Mouse (Mus musculus) forebrain, embryonic 11.5 days (tissue): ENCODE measurements around the gene Fsd1. TPM values are rescaled to one million over a fixed set of nuclear protein-coding genes. Genes with fewer than 3 reads are reported as not detected.
A peak's percentile ranks its signal among the peaks of the same experiment; 100 is the strongest.

Experiments
- ATAC-seq: fragments of 200-750 bp; cut with Nextera tagmentation; replicated peaks from 2 replicates; pipeline ENCODE4 v1.8.0; 2017; ENCODE audit warnings: moderate TSS enrichment; ENCODE audit not compliant: low FRiP score
- DNase-seq: peaks from one replicate; pipeline ENCODE4 v3.0.0-alpha.2; 2017; ENCODE audit warnings: low spot score
- H3K27ac ChIP-seq: fragments of 300-500 bp; sonication (generic); 2 replicates; pipeline ENCODE4 v1.5.1; 2014; ENCODE audit warnings: low read depth, low read length
- H3K27me3 ChIP-seq: fragments of 300-500 bp; sonication (generic); 2 replicates; pipeline ENCODE4 v1.6.1; 2014; ENCODE audit warnings: mild to moderate bottlenecking, low read length, mixed read lengths; ENCODE audit not compliant: control insufficient read depth, insufficient read depth
- H3K36me3 ChIP-seq: fragments of 300-500 bp; sonication (generic); 2 replicates; pipeline ENCODE4 v1.6.1; 2014; ENCODE audit warnings: mild to moderate bottlenecking, low read length, moderate library complexity, mixed read lengths; ENCODE audit not compliant: control insufficient read depth, insufficient read depth
- H3K4me1 ChIP-seq: fragments of 300-500 bp; sonication (generic); replicated peaks from 2 replicates; pipeline ENCODE4 v1.6.1; 2014; ENCODE audit warnings: low read length, mixed read lengths; ENCODE audit not compliant: control insufficient read depth, insufficient read depth
- H3K4me2 ChIP-seq: fragments of 300-500 bp; sonication (generic); 2 replicates; pipeline ENCODE4 v1.6.1; 2014; ENCODE audit warnings: low read depth, mild to moderate bottlenecking, low read length, moderate library complexity, mixed read lengths; ENCODE audit not compliant: severe bottlenecking
- H3K4me3 ChIP-seq: fragments of 300-500 bp; sonication (generic); 2 replicates; pipeline ENCODE4 v1.5.1; 2014; ENCODE audit warnings: low read depth, low read length
- H3K9ac ChIP-seq: fragments of 300-500 bp; sonication (generic); 2 replicates; pipeline ENCODE4 v1.6.1; 2014; ENCODE audit warnings: low read length
- H3K9me3 ChIP-seq: fragments of 300-500 bp; sonication (generic); 2 replicates; pipeline ENCODE4 v1.6.1; 2016; ENCODE audit warnings: low read length, mixed read lengths; ENCODE audit not compliant: control insufficient read depth
- WGBS: fragments of 180-500 bp; shearing (Covaris S2); extraction: QIAGEN DNeasy Blood & Tissue Kit; methylation state at CpG from one replicate; pipeline ENCODE4 v1.1.7; 2014; 5-methylcytosine and 5-hydroxymethylcytosine counted together
- polyA plus RNA-seq: library from polyadenylated mRNA; unstranded; fragments of >200 nt; fragmentation: Nextera tagmentation; extraction: Ambion mirVana; gene quantifications from 2 replicates; pipeline ENCODE4 v1.2.1, GENCODE M21; 2014

Gene Fsd1
- polyA plus RNA-seq, 1 experiment from 2014 or later: 61.9 TPM

DNA sequence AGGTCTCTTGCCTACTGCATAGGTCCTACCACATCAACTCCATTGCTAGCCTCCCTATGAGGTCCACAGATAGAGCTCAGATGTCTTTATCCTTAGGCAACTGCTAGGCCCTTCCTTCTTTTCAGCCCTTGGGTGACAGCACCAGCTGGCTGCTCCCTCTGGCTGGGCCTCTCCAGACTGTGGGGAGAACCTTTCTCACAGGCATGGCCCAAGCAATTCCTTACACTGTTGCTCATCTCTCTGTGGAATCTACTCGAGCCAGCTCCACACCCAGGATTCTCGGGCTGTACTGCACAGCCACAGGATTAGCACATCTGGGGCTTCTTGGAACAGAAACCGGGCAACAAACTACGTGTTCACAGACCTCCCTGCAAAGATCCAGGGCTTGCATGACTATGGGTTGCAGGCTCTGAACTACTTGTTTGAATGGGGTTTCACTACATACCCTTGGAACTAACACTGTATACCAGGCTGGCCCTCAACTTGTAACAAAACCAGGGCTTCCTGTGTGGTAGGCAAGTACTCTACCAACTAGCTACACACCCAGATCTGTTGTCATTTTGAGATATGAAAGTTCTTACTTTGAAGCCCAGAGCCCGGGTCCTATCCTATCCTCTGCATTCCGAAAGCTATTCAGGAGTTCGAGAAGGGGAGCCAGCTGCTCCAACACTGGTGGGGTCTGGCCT is 47.9 kb downstream of the Fsd1 start:
- DNase-seq (no peak), ATAC-seq (no peak)
- Histone ChIP-seq H3K4me2 (no peak overlapping the region), H3K9ac (no peak overlapping the region), H3K27ac (no peak overlapping the region), H3K9me3 (no peaks in the 10 kb centered on the region), H3K36me3 (peaks cover 2% of the 10 kb centered on the region; the same call in 1 of the 2 replicates), H3K4me1 (peaks cover 8% of the 10 kb centered on the region), H3K4me3 (no peak overlapping the region), H3K27me3 (no peaks in the 10 kb centered on the region)
- 90% methylated on average over 7 of the region's 7 CpGs for WGBS

DNA sequence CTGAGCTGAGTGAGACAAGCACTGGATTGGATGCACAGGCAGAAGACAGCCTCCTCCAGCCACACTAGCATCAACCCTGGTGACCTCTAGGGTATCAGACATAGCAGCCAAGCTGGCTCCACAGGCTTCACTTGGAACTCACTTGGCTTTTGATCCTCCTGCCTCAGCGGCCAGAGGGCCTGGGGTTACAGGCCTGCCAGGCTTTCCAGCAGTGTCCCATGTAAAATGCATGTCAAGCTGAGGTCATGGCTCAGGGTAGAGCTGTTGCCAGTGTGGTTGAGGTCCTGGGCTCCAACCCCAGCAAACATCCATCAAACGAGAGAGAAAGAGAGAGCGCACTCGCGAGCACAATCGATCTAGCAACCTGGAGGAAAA is 48.4 kb downstream of the Fsd1 start:
- Histone ChIP-seq H3K27ac (no peak overlapping the region), H3K27me3 (no peaks in the 10 kb centered on the region), H3K9ac (no peak overlapping the region; the same call in 1 of the 2 replicates), H3K4me3 (no peak overlapping the region), H3K9me3 (no peaks in the 10 kb centered on the region), H3K4me2 (no peak overlapping the region), H3K36me3 (peaks cover 2% of the 10 kb centered on the region; the same call in 1 of the 2 replicates), H3K4me1 (peaks cover 8% of the 10 kb centered on the region)
- 90% methylated on average over 6 of the region's 6 CpGs for WGBS
- ATAC-seq (no peak), DNase-seq (no peak)

- DNase-seq: no peak
- Histone ChIP-seq H3K27ac (no peak overlapping the region), H3K27me3 (no peaks in the 10 kb centered on the region), H3K9ac (peak overlapping the region; percentile 93), H3K36me3 (peaks cover 2% of the 10 kb centered on the region; the same call in 1 of the 2 replicates), H3K4me3 (peak overlapping the region; percentile 85), H3K4me2 (peak overlapping the region; percentile 57), H3K9me3 (no peaks in the 10 kb centered on the region), H3K4me1 (peaks cover 8% of the 10 kb centered on the region)
- WGBS: 87% methylated on average over 4 of the region's 4 CpGs
- ATAC-seq: no peak
Measured at GRCm38 (mm10) chr17:56035216-56035615, 48.9 kb downstream of the Fsd1 start.

DNA sequence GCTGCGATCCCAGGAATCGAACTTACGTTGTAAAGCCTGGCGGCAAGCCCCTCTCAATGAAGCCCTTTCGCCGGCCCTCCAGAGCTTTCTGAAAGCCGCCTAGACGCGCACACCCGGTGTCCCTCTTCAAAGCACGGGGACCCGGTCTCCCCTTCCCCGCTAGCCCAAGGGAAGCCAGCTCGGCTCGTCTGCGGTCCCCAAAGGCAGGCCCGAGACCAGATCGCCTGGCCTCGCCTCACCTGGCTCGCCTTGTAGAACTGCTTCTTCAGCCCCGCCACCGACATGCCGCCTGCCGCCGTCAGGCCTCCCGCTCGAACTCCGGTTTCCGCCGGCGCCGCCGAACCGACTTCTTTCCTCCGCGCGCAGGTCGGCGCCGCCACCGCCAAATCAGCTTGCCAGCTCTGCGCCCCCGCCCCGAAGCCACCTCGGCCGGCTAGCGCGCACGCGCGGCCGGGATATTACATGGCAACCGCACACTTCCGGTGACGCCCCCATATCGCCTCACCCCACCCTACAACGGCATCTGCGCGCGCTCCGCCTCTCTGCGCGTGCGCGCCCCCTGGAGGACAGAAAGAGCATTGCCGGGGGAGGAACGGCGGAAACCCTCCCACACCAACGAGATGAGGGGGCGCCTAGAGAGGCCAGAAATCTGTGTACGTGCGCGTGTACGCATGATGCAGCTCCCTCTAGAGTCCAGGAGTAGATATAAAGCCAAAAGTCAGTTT is 50.0 kb downstream of the Fsd1 start, which contains the start of gene Sh3gl1:
Gene Sh3gl1, minus strand, starts transcription at position 460 of the 725 bp plus-strand sequence.
- H3K4me3 ChIP-seq: peak within 1 kb of the TSS; percentile 85
- ATAC-seq: peak; percentile 91
- peak within 1 kb of the TSS; percentile 65 for H3K27ac ChIP-seq
- H3K9me3 ChIP-seq: no peaks in the 10 kb centered on the region
- peak; percentile 99 for DNase-seq
- H3K4me2 ChIP-seq: peak within 1 kb of the TSS; percentile 57
- peaks cover 2% of the 10 kb centered on the region; the same call in 1 of the 2 replicates for H3K36me3 ChIP-seq
- H3K4me1 ChIP-seq: peaks cover 10% of the 10 kb centered on the region
- H3K27me3 ChIP-seq: no peaks in the 10 kb centered on the region
- H3K9ac ChIP-seq: peak within 1 kb of the TSS; percentile 93
- WGBS: under 1% methylated on average over 73 of the region's 74 CpGs

DNA sequence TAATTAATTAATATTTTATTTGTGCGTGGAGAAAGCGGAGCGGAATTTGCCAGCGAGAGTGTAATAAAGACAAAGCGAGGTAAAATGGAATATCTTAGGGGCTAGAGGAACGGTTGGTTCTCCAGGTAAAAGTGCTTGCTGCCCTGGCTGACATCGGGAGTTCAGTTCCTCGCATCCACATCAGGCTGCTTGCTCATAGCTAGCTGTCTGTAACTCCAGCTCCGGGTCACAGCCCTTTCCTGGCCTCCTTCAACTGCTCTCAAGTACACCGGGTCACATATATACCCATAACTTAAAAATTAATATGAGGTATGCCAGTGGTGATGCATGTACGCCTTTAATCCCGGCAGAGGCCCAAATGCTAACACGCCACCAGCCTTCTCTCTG is 50.6 kb downstream of the Fsd1 start:
- Histone ChIP-seq H3K4me1 (peaks cover 12% of the 10 kb centered on the region), H3K27ac (no peak overlapping the region), H3K9me3 (no peaks in the 10 kb centered on the region), H3K4me2 (peak overlapping the region; percentile 13; the same call in 1 of the 2 replicates), H3K9ac (0 out of 2 replicates have a peak overlapping the region, but pooled peaks have one; percentile 27), H3K4me3 (peak overlapping the region; percentile 85; the same call in 1 of the 2 replicates), H3K27me3 (no peaks in the 10 kb centered on the region), H3K36me3 (peaks cover 2% of the 10 kb centered on the region; the same call in 1 of the 2 replicates)
- ATAC-seq (peak; percentile 24), DNase-seq (no peak)
- 39% methylated on average over 13 of the region's 13 CpGs for WGBS

DNA sequence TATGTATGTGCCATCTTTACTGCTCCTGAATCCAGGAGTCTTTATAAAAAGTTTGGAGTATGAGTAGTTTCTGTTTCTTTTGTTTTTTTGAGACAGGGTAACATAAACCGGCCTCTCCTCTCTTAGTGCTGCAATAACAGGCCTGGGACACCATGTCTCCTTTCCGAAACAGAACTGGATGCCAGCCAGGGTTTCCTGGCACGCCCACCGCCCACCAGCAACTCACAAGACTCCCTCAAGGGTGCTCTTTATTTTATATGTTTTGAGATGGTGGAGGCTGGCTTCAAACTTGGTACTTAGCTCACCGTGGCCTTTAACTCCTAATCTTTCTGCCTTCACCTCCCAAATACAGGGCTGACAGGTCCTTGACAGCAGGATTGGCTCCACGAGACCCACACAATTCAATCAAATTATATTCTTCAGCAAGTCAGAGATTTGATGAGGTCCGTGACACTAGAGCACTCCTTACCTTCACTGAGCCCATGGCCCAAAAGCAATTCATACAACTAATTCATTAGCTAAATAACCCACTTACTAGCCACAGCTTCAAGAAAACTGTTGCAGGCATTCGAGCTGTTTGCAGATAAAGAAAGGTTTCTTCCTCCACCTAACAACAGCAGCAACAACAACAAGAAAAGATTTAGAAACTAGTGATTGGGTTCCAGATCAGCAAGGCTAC is 52.4 kb downstream of the Fsd1 start:
- no peak overlapping the region for H3K4me2 ChIP-seq
- ATAC-seq (no peak), DNase-seq (no peak)
- H3K27ac ChIP-seq: no peak overlapping the region
- H3K9ac ChIP-seq: no peak overlapping the region
- 86% methylated on average over 8 of the region's 8 CpGs for WGBS
- H3K9me3 ChIP-seq: no peaks in the 10 kb centered on the region
- peaks cover 15% of the 10 kb centered on the region for H3K4me1 ChIP-seq
- peaks cover 2% of the 10 kb centered on the region; the same call in 1 of the 2 replicates for H3K36me3 ChIP-seq
- H3K4me3 ChIP-seq: no peak overlapping the region
- no peaks in the 10 kb centered on the region for H3K27me3 ChIP-seq

DNA sequence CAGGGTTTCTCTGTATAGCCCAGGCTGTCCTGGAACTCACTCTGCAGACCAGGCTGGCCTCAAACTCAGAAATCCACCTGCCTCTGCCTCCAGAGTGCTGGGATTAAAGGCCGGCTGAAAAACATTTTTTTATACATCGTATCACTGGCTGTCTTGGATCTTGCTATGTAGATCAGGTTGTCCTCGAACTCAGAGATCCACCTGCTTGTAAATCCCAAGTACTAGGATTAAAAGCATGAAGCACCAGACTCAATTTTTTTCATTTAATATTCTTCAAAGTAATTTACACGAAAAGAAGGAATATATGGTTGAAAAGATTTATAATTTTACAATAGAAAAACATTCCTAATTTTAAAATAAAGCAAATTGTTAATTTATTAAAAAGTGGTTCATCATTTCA is 53.0 kb downstream of the Fsd1 start:
- Histone ChIP-seq H3K4me3 (no peak overlapping the region), H3K4me1 (peaks cover 15% of the 10 kb centered on the region), H3K27me3 (no peaks in the 10 kb centered on the region), H3K9ac (no peak overlapping the region; the same call in 1 of the 2 replicates), H3K36me3 (peaks cover 2% of the 10 kb centered on the region; the same call in 1 of the 2 replicates), H3K27ac (no peak overlapping the region), H3K9me3 (no peaks in the 10 kb centered on the region), H3K4me2 (no peak overlapping the region; the same call in 1 of the 2 replicates)
- no peak for ATAC-seq
- WGBS: 84% methylated on average over 4 of the region's 4 CpGs
- no peak for DNase-seq
